Mouse (Mus musculus) testis, postnatal 10 days (tissue): ENCODE measurements at regions not wholly inside any gene's neighbourhood (a gene's known extent, or its start where the extent isn't known, plus 50 kb on each side); places are given as distances from the start of the nearest gene placed in this dataset.

ENCODE experiments used
- DNase-seq: peaks from one replicate; pipeline ENCODE4 v3.0.0; 2021; ENCODE audit warnings: low spot score

GRCm38 (mm10) chr4:137160526-137160925 is 111.9 kb upstream of the Zbtb40 start:
- DNase-seq: no peak

GRCm38 (mm10) chr4:137158201-137158600 is 109.6 kb upstream of the Zbtb40 start:
- no peak for DNase-seq

GRCm38 (mm10) chr4:137156441-137157105 is 108.0 kb upstream of the Zbtb40 start:
- DNase-seq: no peak

GRCm38 (mm10) chr4:137148756-137149155 is 100.2 kb upstream of the Zbtb40 start:
- DNase-seq: no peak

GRCm38 (mm10) chr4:137147795-137148194 is 99.2 kb upstream of the Zbtb40 start:
- DNase-seq: no peak

GRCm38 (mm10) chr4:137146326-137146725 is 97.7 kb upstream of the Zbtb40 start:
- DNase-seq: no peak

GRCm38 (mm10) chr4:137142316-137142715 is 93.7 kb upstream of the Zbtb40 start:
- DNase-seq: no peak

- DNase-seq: peak; percentile 63
These were observed 90.6 kb upstream of the Zbtb40 start for GRCm38 (mm10) chr4:137139051-137139705.

- DNase-seq: no peak
These were observed 89.5 kb upstream of the Zbtb40 start for GRCm38 (mm10) chr4:137138127-137138526.

GRCm38 (mm10) chr4:137136313-137136712 is 87.7 kb upstream of the Zbtb40 start:
- no peak for DNase-seq

GRCm38 (mm10) chr4:137135792-137136191 is 87.2 kb upstream of the Zbtb40 start:
- peak; percentile 67 for DNase-seq

GRCm38 (mm10) chr4:137134553-137134952 is 86.0 kb upstream of the Zbtb40 start:
- no peak for DNase-seq

- no peak for DNase-seq
These were observed 85.2 kb upstream of the Zbtb40 start for GRCm38 (mm10) chr4:137133789-137134188.

- no peak for DNase-seq
These were observed 82.1 kb upstream of the Zbtb40 start for GRCm38 (mm10) chr4:137130619-137131212.

- no peak for DNase-seq
These were observed 79.6 kb upstream of the Zbtb40 start for GRCm38 (mm10) chr4:137128152-137128551.

- DNase-seq: no peak
These were observed 73.1 kb upstream of the Zbtb40 start for GRCm38 (mm10) chr4:137121684-137122083.

- no peak for DNase-seq
These were observed 72.0 kb upstream of the Zbtb40 start for GRCm38 (mm10) chr4:137120597-137120996.

- no peak for DNase-seq
These were observed 69.7 kb upstream of the Zbtb40 start for GRCm38 (mm10) chr4:137118332-137118715.

- DNase-seq: peak; percentile 85
These were observed 69.1 kb upstream of the Zbtb40 start for GRCm38 (mm10) chr4:137117471-137118331.

GRCm38 (mm10) chr4:137115062-137115461 is 66.5 kb upstream of the Zbtb40 start:
- no peak for DNase-seq

GRCm38 (mm10) chr4:137110276-137110675 is 61.7 kb upstream of the Zbtb40 start:
- DNase-seq: no peak

GRCm38 (mm10) chr4:137104447-137105044 is 55.9 kb upstream of the Zbtb40 start:
- no peak for DNase-seq
